8 mouse cellular contexts compared by ENCODE assay signal in the genomic region with DNA sequence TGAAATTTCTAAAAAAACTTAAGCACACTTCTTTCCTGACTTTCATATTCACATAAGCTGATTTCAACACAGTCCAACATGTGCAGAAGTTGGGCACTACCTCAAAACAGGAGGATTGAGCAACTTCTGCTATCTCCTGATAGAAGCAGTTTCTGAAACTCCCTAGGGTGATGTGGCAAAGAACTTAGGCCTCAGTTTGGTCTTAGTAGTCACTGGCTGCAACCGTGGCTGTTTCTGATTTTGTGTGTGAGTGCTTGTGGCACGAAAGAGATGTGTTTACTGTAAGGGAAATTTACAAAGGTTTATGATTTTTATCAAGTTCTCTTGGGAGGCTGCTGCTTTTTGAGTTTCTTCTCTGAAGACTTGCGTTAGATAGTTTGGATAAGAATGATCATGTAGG. TPM values are rescaled to one million over a fixed set of nuclear protein-coding genes. Genes with fewer than 3 reads are reported as not detected.
DNase-seq lines count a peak whose midpoint lies in the region; ATAC-seq and TF ChIP-seq lines count a peak whose summit lies in the region.

No protein-coding gene starts in this region.

- 25% methylated on average over 3 of the region's 3 CpGs for WGBS in embryonic facial prominence, embryonic 10.5 days
- WGBS in heart, embryonic 16.5 days = 4% methylated on average over 3 of the region's 3 CpGs
- 6% methylated on average over 3 of the region's 3 CpGs for WGBS in limb, embryonic 14.5 days
- 11% methylated on average over 3 of the region's 3 CpGs for WGBS in midbrain, embryonic 14.5 days

- peaks cover 28% of the 10 kb centered on the region for H3K4me1 ChIP-seq in embryonic facial prominence, embryonic 10.5 days
- H3K4me1 ChIP-seq in heart, embryonic 16.5 days (ENCODE audit: control insufficient read depth, insufficient read depth, low read length) = peaks cover 21% of the 10 kb centered on the region
- peaks cover 16% of the 10 kb centered on the region for H3K4me1 ChIP-seq in limb, embryonic 14.5 days (ENCODE audit: control insufficient read depth, insufficient read depth, low read length)
- peaks cover 19% of the 10 kb centered on the region for H3K4me1 ChIP-seq in midbrain, embryonic 14.5 days (ENCODE audit: control insufficient read depth, insufficient read depth, low read length)

- H3K27ac ChIP-seq in embryonic facial prominence, embryonic 10.5 days (replicated peaks) = peak overlapping the region; percentile 97
- H3K27ac ChIP-seq in heart, embryonic 16.5 days (ENCODE audit: low read length) = peak overlapping the region; percentile 94
- H3K27ac ChIP-seq in limb, embryonic 14.5 days (replicated peaks; ENCODE audit: low read depth, low read length) = peak overlapping the region; percentile 93
- H3K27ac ChIP-seq in midbrain, embryonic 14.5 days (replicated peaks; ENCODE audit: low read depth, low read length) = no peak overlapping the region

- peak overlapping the region; percentile 83 for H3K4me3 ChIP-seq in embryonic facial prominence, embryonic 10.5 days
- peak overlapping the region; percentile 92 for H3K4me3 ChIP-seq in heart, embryonic 16.5 days (ENCODE audit: low read length)
- peak overlapping the region; percentile 88 for H3K4me3 ChIP-seq in limb, embryonic 14.5 days (replicated peaks; ENCODE audit: low read length)
- H3K4me3 ChIP-seq in midbrain, embryonic 14.5 days (replicated peaks; ENCODE audit: low read depth, low read length) = peak overlapping the region; percentile 86

- H3K9me3 ChIP-seq in embryonic facial prominence, embryonic 10.5 days = no peaks in the 10 kb centered on the region
- H3K9me3 ChIP-seq in heart, embryonic 16.5 days (replicated peaks; ENCODE audit: control insufficient read depth, low read length) = no peaks in the 10 kb centered on the region
- H3K9me3 ChIP-seq in limb, embryonic 14.5 days (ENCODE audit: control insufficient read depth, low read length) = no peaks in the 10 kb centered on the region
- H3K9me3 ChIP-seq in midbrain, embryonic 14.5 days (ENCODE audit: control insufficient read depth, low read length) = no peaks in the 10 kb centered on the region

- H3K9ac ChIP-seq in heart, embryonic 16.5 days (ENCODE audit: low read length) = peak overlapping the region; percentile 96
- peak overlapping the region; percentile 93 for H3K9ac ChIP-seq in limb, embryonic 14.5 days (ENCODE audit: low read depth, low read length, severe bottlenecking)
- H3K9ac ChIP-seq in midbrain, embryonic 14.5 days (replicated peaks; ENCODE audit: low read length) = peak overlapping the region; percentile 86; the same call in 1 of the 2 replicates

- H3K36me3 ChIP-seq in embryonic facial prominence, embryonic 10.5 days (replicated peaks) = peaks cover 13% of the 10 kb centered on the region; the same call in 1 of the 2 replicates
- H3K36me3 ChIP-seq in heart, embryonic 16.5 days (ENCODE audit: control insufficient read depth, insufficient read depth) = no peaks in the 10 kb centered on the region
- no peaks in the 10 kb centered on the region for H3K36me3 ChIP-seq in limb, embryonic 14.5 days (ENCODE audit: control insufficient read depth, insufficient read depth, low read length)
- no peaks in the 10 kb centered on the region for H3K36me3 ChIP-seq in midbrain, embryonic 14.5 days (ENCODE audit: control insufficient read depth, insufficient read depth, low read length)

- no peaks in the 10 kb centered on the region for H3K27me3 ChIP-seq in embryonic facial prominence, embryonic 10.5 days (replicated peaks; ENCODE audit: low read depth, poor library complexity, severe bottlenecking)
- H3K27me3 ChIP-seq in heart, embryonic 16.5 days (ENCODE audit: control insufficient read depth, insufficient read depth, low read length) = no peaks in the 10 kb centered on the region
- no peaks in the 10 kb centered on the region for H3K27me3 ChIP-seq in limb, embryonic 14.5 days (ENCODE audit: control insufficient read depth, insufficient read depth, low read length)
- no peaks in the 10 kb centered on the region for H3K27me3 ChIP-seq in midbrain, embryonic 14.5 days (ENCODE audit: control insufficient read depth, insufficient read depth, low read length)

- DNase-seq in thymus, postnatal 0 days (ENCODE audit: low spot score) = peak; percentile 13
- DNase-seq in thymus, adult 18-20 months = no peak
- DNase-seq in embryonic facial prominence, embryonic 10.5 days (ENCODE audit: low spot score) = peak; percentile 21
- peak; percentile 61 for DNase-seq in limb, embryonic 14.5 days (ENCODE audit: low spot score)
- DNase-seq in midbrain, embryonic 14.5 days = peak; percentile 37
- DNase-seq in testis, postnatal 10 days (ENCODE audit: low spot score) = no peak
- DNase-seq in frontal cortex, postnatal 10 days (ENCODE audit: low spot score in 2 of 2) = no peak

- TF ChIP-seq POLR2A in limb, embryonic 14.5 days (IDR thresholded peaks at IDR 0.05; ENCODE audit: borderline replicate concordance, extremely low read depth, insufficient read depth, insufficient read length) = no peak

- ATAC-seq in heart, embryonic 16.5 days (replicated peaks; ENCODE audit: extremely low read depth, insufficient read depth, low FRiP score) = no peak
- ATAC-seq in limb, embryonic 14.5 days (ENCODE audit: low FRiP score, low read depth) = no peak
- ATAC-seq in midbrain, embryonic 14.5 days (ENCODE audit: low FRiP score, low TSS enrichment) = no peak

- peak overlapping the region; percentile 88 for H3K4me2 ChIP-seq in heart, embryonic 16.5 days (ENCODE audit: low read depth, low read length)
- peak overlapping the region; percentile 77 for H3K4me2 ChIP-seq in limb, embryonic 14.5 days (replicated peaks; ENCODE audit: low read depth, low read length, severe bottlenecking)
- peak overlapping the region; percentile 55 for H3K4me2 ChIP-seq in midbrain, embryonic 14.5 days (ENCODE audit: low read length)

RNA-seq across cellular contexts. Expression of a gene that starts 34.6 kb away (rescaled TPM):
- 181 and 195 TPM in 2 replicates for polyA plus RNA-seq in thymus, postnatal 0 days (2015; fragmentation: Nextera tagmentation; extraction: Ambion mirVana)
- polyA plus RNA-seq in embryonic facial prominence, embryonic 10.5 days (2016; fragmentation: Nextera tagmentation; extraction: Ambion mirVana) = 45.2 and 47.0 TPM in 2 replicates
- polyA plus RNA-seq in heart, embryonic 16.5 days (2015; fragmentation: Nextera tagmentation; extraction: Ambion mirVana) = 43.0 and 63.6 TPM in 2 replicates
- polyA plus RNA-seq in limb, embryonic 14.5 days (2012; rRNA removed) = 52.5 and 59.1 TPM in 2 replicates
- polyA plus RNA-seq in limb, embryonic 14.5 days (2014; fragmentation: Nextera tagmentation; extraction: Ambion mirVana) = 60.0 and 61.8 TPM in 2 replicates
- polyA plus RNA-seq in midbrain, embryonic 14.5 days (2014; fragmentation: Nextera tagmentation; extraction: Ambion mirVana) = 27.9 and 37.5 TPM in 2 replicates

Comparison
In these comparisons a context has a peak if more than half of its experiments do, and no peak if none do; other contexts are left out.
1. DNase-seq: peak in thymus, postnatal 0 days (single experiment), embryonic facial prominence, embryonic 10.5 days (single experiment), limb, embryonic 14.5 days (single experiment) and midbrain, embryonic 14.5 days (single experiment); none in thymus, adult 18-20 months (0 of 2), testis, postnatal 10 days (single experiment) and frontal cortex, postnatal 10 days (0 of 2).
2. Peak in every context shown above with its lines, with median percentiles within 50 percentile points of each other: H3K4me3 ChIP-seq, H3K4me2 ChIP-seq and H3K9ac ChIP-seq.